Mouse (Mus musculus): ENCODE results near the gene Skp1a.

- no peak for TF ChIP-seq RAD21 (IDR thresholded peaks at IDR 0.05; ENCODE audit: low read depth, low read length)
- TF ChIP-seq USF1 (IDR thresholded peaks at IDR 0.05; ENCODE audit: low read depth, low read length) = no peak
- no peak for TF ChIP-seq CTCF (conservative IDR thresholded peaks at IDR 0.05 in 1 of 2, IDR thresholded peaks at IDR 0.05 in 1 of 2; ENCODE audit: low read depth in 2 of 2, low read length in 2 of 2)
- no peak for TF ChIP-seq POLR2A (IDR thresholded peaks at IDR 0.05; ENCODE audit: low read depth, low read length)
- TF ChIP-seq NELFE (IDR thresholded peaks at IDR 0.05; ENCODE audit: low read depth, low read length) = no peak
- no peak for TF ChIP-seq GABPA (IDR thresholded peaks at IDR 0.05; ENCODE audit: insufficient replicate concordance, low read depth, low read length)
- TF ChIP-seq MXI1 (IDR thresholded peaks at IDR 0.05; ENCODE audit: low read depth, low read length) = no peak
- no peak for TF ChIP-seq ZC3H11A (IDR thresholded peaks at IDR 0.05; ENCODE audit: low read depth, low read length)
- TF ChIP-seq EP300 (IDR thresholded peaks at IDR 0.05; ENCODE audit: low read length) = no peak
- TF ChIP-seq POLR2AphosphoS2 (IDR thresholded peaks at IDR 0.05; ENCODE audit: low read depth, low read length) = no peak
Observed at GRCm38 (mm10) chr11:52251770-52252169, 20.0 kb downstream of the Skp1a start.
